Mouse (Mus musculus) kidney, adult 18-20 months (tissue): ENCODE results near the gene Nptn.

Experiments used
- DNase-seq: peaks from one replicate; pipeline ENCODE4 v3.0.0; 2021

Gene Nptn

DNA sequence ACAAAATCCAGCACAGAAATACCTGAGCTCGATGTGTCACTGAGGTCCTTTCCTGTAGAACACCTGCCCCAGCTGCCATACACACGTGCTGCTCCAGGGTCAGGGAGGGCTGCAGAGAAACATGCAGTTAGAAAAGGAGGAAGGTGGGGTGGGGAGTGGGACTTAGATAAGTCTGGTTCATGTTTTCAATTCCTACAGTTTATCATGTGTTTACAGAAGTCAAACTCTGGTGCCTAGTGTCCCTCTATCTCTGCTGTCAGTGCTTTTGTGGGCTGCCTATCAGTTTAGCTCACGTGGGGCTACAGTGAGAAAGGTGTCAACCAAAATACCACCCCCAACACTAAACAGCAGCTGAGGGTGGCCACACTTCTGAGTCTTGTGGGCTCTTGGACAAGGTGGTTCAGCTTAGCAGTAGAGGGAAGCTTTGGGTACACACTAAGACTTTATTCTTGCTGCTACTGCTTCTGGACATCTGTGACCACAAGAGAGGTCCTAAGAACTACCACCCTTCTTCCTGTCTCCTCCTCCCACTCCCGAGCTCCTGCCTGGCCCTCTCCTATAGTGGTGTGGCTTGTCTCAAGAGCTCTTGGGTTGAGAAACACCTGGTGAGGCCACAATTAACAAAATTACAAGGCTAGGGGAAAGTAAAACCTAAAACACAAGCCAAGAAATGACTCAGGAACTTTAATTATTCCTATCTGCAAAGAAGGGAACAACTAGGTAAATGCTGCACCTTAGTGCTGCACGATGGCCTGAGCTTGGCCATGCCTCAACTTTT is 75.9 kb downstream of the Nptn start:
- DNase-seq, result no peak

DNA sequence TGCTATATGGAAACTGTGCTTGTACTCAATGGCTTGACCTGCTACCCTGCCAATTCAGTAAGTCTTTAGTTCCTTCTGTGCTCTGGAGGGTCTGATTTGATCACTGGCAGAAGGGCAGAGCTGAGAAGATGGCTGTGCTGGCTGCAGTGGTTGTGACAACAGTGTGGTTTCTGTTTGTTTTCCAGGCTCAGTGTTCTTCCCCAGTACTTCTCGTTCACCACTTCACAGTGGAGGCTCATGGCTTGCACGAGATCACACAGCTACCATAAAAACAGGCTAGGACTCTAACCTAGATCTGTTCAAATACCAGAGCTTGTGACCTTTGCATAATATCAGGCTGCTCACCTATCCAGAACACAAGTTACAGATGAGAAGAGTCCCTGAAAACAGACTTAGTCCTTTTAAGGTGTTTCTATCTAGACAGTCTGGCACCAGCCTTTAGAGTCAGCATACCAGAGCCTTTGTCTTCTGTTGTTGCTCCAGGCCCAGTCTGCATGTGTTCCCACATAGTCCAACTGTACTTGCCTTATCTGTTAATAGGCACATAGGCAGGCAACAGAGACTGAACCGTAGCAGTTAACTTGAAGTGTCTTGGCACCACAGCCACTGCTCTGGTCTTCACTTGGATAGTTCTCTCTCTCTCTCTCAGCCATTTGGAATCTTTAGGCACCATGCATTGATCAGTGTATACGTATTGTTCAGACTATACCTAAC is 76.7 kb downstream of the Nptn start:
- no peak for DNase-seq

- no peak for DNase-seq
These were observed 77.3 kb downstream of the Nptn start for GRCm38 (mm10) chr9:58659331-58659730.

DNA sequence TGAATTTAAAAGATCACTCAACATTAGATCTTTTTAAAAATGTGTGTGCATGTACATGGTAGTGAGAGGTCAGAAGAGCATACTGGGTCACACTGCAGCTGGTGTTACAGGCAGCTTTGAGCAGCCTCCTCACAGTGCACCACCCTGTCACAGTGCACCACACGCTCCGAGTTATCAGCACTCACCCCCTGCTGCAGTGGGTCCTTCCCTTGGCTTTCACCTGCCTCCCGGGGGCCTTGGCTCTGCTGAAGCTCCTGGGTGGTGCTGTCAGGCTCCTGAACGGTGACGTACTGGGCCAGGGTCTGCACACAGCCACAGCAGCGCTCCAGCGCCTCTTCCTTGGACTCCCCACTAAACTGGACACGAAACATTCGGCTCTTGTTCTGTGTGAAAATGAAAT is 77.9 kb downstream of the Nptn start:
- DNase-seq, result no peak

- no peak for DNase-seq
These were observed 78.6 kb downstream of the Nptn start for GRCm38 (mm10) chr9:58660673-58661072.

- no peak for DNase-seq
These were observed 80.0 kb downstream of the Nptn start for GRCm38 (mm10) chr9:58662007-58662406.

DNA sequence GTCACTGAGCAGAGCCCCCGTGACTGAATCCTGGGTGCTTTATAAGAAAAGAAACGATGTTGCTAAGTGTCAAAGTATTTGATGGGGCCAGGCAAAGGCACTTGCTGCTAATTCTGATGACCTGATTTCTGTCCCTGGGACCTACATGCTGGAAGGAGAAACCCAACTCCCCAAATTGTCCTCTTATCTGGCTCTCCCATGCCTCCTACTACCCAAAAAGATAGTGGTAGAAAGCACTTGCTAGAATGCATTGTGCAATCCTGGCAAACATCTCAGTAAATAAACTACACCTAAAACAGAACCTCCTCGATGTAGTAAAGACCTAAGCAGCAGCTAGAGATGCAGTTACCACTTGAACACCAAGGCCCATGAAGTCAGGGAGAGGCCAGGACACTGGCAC is 80.8 kb downstream of the Nptn start:
- DNase-seq, result no peak

GRCm38 (mm10) chr9:58665492-58665891 is 83.5 kb downstream of the Nptn start:
- no peak for DNase-seq

DNA sequence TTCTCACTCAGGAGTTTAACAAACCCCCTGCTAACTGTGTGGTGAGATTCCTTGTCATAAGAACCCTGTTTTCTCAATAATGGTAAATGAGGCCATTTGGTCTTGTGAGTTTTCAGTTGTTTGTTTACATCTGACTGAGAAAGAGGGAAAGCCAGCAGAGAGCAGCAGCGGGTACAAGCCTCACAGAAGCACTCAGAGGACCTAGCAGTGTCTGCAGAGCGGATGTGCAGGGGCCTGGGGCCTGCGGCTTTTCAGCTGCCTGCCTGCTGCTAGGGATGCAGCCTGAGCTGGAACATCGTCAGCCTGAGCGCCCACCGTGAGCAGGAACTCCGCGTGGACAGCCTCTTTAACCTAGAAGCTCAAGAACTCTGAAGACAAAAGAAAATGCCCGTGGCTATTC is 84.2 kb downstream of the Nptn start:
- no peak for DNase-seq

DNA sequence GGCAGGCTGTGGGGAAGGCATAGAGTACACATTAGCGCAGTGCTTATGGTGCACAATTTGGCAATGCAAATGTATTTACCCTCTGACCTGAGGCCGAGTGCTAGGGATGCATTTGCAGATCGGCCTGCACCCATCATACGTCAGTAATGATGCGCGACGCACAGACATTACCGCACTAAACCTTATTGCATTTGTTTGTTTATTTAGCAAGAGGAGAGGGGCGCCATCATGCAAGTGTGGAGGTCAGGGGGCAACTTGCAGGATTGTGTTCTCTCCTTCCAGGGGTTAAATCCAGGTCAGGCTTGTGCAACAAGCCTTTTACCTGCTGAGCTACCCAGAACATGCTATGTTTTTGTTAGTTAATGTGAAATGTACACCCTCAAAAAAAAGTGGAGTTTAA is 85.2 kb downstream of the Nptn start:
- DNase-seq, result no peak

DNA sequence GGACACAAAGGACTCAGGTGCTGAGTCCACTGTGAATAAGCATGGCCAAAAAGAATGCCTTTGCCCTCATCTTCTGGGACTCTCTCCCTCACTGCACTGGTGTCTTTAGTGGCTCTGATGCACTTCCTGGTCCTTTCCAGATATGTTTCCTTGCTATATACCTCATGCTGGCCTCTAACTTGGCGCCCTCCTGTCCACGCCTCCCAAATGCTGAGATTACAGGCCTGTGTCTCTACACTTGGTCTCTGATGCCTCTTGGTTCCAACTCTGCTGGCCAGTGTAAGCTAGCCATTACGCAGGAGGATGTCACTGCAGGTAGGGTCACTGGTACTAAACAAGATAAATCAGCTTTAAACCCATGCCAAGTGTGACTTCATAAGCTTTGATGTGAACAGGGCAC is 86.1 kb downstream of the Nptn start:
- no peak for DNase-seq

DNA sequence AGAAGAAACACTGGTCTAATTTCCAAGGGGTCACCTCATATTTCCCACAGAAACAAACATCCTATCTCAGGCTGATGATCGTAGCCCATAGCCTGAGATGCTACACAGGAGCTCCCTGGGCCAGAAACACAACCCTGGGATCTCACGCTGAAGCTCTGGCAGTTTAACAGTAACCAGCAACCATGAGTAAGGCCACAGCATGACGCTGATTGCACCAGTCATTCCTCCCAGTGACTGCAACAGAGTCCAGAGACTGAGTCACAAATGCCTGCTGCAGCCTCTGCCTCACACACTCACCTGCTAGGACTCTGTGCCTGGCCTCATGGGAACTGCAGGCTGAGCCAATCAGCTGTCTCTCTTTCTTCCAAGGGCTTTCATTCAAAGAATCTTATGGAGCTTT is 87.0 kb downstream of the Nptn start:
- no peak for DNase-seq

DNA sequence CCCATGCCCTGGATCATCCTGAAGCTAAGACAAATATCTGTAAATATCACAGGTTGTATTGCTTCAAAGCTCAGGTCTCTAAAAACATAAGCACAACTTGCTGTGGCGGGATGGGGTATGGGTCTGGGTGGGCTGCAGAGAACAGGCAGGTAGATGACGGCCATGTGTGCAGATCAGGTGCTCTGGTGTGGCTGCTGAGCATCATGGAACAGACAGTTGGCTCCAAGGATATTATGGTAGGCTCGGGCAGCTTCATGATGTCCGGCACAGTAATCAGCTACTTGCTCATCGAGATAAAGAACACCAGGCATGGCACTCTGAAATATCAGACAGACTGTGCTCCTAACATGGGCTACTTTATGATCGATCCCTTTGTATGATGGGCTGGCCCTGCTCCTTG is 87.8 kb downstream of the Nptn start:
- DNase-seq, result no peak

DNA sequence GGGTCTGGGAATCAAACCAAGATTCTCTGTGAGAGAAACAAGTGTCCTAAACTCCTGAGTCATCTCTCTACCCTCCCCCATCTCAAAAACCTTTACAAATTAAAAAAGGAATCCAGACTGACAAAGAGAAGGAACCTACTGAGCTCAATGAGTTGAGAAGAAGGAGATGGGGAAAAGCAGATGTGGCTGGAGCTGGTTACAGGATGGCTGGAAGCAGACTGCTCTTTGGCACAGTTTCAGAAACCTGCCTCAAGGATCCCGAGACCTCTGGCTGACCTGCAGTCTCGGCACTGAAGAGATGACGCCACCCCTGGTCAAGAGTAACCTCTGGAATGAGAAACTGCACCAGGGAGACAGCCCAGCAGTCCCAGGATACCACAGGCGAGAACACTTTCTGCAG is 90.4 kb downstream of the Nptn start:
- no peak for DNase-seq

- no peak for DNase-seq
These were observed 92.7 kb downstream of the Nptn start for GRCm38 (mm10) chr9:58674736-58675135.

GRCm38 (mm10) chr9:58675371-58675770 is 93.3 kb downstream of the Nptn start:
- DNase-seq, result no peak

DNA sequence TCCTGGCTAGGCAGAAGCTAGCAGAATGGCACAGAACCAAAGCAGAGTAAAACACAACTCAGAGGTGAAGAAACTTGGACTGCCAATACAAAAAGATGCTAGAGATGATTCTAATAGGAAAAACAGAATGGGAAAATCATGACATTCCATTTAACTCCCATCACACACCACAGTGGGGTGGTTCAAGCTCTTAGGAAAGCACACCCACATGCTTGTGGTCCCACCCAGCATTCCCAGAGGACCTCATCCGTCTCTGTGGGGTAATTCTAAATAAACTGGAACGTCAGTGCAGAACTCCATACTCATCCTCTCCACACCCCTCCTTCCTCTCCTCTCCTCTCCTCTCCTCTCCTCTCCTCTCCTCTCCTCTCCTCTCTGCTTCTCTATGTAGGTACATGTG is 99.4 kb downstream of the Nptn start:
- no peak for DNase-seq

DNA sequence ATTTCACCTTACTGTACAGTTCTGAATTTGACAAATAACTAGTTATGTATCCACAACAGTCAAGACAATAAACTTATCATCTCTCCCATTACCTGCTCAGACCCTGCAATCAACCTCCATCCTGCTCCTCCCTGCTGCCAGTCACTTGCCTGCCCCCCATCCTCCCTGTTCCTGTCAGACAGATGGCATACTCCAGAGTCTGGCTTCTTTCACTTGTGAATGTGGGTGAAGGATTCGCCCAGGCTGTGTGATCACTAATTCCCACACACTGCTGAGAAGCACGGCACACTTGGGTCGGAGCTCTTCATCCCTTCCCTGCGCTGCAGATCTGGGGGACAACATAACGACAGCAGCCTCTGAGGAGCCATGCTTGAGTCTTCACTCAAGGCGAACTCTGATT is 100.1 kb downstream of the Nptn start:
- no peak for DNase-seq

DNA sequence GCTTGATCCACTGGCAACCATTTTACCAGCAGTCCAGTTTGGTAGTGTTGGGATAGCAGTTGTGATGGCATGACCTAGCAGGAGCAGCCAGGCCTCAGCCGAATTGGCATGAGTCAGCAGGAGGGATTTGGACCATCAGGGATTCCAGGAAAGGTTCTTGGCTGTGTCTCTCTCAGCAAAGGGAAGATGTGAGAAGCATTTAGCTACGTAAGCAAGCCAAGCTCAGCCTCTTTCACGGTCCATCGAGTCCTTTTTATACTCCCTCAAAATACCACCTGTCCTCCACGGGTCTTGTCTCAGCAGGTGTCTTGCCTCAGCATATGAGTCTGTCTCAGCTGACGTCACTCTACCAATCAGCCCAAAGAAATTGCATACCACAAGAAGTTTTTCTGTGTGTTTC is 101.3 kb downstream of the Nptn start:
- DNase-seq, result no peak

DNA sequence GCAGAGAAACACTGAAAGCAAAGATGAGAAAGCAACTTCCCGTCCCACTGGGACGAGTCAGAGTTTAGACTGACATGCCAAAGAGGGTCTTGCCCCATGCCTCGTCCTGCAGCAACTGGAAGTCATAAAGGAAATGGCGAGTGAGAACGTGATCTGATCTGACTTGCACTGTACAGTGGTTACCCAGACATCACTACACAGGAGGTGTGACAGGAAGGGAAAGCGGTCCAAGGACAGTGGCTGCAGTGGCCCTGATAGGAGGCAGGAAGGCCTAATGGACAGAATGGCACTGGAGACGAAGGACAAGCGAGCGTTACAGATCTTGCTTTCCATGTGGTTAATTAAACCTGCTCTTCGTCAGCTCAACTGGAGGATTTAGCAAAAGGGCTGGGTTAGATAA is 103.2 kb downstream of the Nptn start:
- no peak for DNase-seq

GRCm38 (mm10) chr9:58688076-58688475 is 106.0 kb downstream of the Nptn start:
- DNase-seq, result no peak

DNA sequence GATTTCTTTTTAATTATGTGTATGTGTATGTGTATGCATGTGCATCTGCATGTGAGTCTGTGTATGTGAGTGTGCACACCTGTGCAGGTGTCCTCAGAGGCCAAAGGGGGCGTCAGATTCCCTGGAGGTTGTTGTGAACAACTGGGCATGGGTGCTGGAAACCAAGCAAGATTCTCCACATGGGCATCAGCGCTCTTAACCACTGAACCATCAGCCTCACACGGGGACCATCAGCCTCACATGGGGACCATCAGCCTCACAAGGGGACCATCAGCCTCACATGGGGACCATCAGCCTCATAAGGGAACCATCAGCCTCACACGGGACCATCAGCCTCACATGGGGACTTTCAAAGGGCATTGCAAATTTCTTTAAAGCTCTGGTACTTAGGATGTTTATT is 108.7 kb downstream of the Nptn start:
- no peak for DNase-seq

DNA sequence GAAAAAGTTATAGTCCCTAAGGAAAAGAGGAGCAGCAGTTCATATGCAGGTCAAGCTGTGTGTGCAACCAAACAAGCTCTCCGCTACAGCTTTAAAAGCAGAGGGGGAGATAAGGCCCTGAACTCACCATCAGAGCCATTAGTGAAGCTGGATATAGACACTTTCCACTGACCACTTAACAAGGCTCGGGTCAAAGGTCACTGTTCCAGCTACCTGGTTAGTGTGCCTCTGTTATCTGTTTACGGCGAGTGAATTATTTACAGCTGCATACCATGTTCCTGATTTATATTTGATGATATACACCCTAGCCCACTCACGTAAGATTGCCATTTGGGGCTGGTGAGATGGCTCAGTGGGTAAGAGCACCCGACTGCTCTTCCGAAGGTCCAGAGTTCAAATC is 109.4 kb downstream of the Nptn start:
- DNase-seq, result no peak

- DNase-seq, result no peak
These were observed 116.4 kb downstream of the Nptn start for GRCm38 (mm10) chr9:58698486-58698885.

DNA sequence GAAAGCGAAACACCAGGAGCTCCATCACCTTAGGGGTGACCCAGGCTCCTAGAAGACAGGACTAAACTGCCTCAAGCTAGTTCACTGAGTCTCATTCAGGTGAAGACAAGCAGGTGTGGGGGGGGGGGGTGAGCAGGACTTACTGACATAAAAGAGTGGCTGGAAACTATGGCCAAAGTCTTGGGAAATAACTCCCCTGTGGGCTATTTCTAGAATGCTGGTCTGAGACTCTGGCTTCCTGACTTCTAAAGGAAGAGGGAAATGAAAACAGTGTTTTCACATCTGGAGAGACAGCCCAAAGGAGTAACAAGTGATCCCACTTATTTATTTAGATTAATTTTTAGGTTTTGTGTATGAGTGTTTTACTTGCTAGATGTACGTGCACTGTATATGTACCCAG is 119.7 kb downstream of the Nptn start:
- no peak for DNase-seq
